Mouse (Mus musculus): ENCODE results near the gene Ccdc177.

DNA sequence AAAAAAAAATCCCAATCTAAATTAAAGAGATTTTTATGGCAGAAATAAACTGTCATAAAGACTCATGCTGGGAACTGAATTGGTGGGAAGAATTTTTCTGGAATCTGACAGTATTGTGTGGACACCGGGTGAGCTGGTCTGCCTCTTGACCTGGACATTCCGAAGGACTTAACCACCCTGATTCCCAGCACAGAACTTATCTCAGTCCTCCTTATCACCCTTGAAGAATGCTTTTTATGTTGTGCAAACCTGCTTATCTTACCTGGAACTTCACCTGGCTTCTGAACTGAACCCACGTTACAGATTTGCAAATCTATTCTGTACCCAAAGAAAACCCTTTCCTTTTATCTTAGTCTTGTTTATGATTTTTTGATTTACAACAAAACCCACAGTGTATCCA is 21.7 kb upstream of the Ccdc177 start:
- TF ChIP-seq CTCF (IDR thresholded peaks at IDR 0.05; ENCODE audit: borderline replicate concordance, insufficient read depth, low read depth, low read length) = no peak
- TF ChIP-seq POLR2A (IDR thresholded peaks at IDR 0.05; ENCODE audit: borderline replicate concordance, insufficient read depth, low read length) = no peak
